Mouse (Mus musculus): ENCODE results near the gene Klhdc10.
"Not testable (repeated sequence)": the region's sequence is repeated elsewhere in the genome, so short reads cannot be mapped to it uniquely, and the experiment has no call there.

The Klhdc10 gene

DNA sequence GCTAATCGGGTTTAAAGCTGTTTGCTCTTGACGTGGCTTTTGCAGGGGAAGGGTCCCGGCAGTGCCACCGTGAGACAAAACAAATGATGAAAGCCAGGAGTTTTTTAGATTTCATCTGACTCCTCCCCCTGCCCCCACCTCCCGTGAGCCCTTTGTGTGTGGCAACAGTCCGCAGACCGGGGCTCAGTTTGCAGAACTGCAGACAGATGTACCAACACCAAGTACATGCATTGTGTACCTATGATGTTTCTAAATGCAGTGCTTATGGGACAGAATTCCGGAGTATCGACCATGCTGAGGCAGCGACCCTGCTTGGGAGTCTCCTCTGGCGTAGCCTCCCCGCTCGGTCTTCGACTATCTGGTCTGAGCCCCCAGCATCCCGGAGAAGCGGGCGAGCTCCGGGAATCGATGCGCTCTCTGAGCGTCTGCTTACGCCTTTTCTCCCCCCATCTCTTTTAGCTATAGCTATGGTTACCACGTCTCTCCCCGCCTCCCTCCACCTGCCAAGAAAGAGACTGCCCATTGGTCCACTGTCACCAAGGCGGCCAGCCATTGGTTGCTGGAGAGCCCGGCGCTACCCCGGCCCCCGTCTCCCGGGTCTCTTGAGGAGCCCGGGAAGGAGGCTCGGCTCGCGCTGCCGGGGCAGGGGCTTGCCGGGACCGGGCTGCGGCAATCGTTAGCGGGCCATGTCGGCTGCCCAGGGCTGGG lies at the start of gene Klhdc10:
Klhdc10 (plus strand) TSS at position 561 of the 708 bp plus-strand sequence.
- peak; percentile 98 for DNase-seq

DNA sequence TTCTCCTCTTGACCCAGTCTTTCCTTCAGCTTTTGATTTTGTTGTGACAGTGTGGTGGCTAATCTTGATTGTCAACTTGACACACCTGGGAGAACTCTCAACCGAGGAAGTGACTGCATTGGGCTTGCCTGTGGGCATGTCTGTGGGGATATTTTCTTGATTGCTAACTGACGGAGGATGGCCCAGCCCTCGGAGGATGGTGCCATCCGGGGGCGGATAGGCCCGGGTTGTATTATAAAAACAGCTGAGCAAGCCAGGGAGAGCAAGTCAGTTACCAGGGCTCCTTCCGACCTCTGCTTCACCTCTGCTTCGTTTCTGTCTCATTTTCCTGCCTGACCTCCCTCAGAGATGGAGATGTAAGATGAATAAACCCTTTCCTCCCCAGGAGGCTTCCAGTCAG lies 48.9 kb upstream of the Klhdc10 start:
- no peak for DNase-seq

DNA sequence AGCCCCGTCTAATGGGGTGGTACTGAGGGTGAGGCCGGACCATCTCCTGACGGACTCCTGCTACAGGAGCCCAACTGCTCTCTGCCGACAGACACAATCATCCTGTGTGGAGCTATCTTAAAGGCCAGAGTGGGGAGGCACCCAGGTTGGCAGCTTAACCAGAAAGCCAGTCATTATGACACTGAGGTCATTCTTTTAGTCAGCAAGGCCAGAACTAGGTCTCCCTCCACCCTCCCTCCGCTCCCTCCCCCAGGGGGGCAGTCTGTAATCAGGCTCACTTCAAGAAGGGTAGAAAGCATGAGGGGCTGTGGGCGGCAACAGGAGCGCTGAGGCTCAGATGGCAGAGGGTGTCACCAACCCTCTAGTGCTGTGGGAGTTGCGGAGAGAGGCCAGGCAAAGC lies 48.0 kb upstream of the Klhdc10 start:
- no peak for DNase-seq

DNA sequence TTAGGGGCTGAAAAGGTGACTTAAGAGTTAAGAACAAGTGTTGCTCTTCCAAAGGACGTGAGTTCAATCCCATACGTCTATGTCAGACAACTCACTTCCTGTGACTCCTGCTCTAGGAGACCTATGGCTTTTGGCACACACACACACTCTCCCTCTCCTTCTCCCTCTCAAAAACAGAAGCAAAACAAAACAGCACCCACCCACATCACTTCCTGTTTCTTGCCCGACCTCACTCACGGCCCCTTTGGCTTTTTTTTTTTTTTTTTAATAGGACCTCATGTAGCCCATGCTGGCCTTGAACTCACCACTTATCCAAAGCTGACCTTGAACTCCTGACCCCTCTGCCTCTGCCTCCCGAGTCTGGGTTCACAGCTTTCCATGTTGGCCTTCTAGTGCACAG lies 46.9 kb upstream of the Klhdc10 start:
- DNase-seq = no peak

DNA sequence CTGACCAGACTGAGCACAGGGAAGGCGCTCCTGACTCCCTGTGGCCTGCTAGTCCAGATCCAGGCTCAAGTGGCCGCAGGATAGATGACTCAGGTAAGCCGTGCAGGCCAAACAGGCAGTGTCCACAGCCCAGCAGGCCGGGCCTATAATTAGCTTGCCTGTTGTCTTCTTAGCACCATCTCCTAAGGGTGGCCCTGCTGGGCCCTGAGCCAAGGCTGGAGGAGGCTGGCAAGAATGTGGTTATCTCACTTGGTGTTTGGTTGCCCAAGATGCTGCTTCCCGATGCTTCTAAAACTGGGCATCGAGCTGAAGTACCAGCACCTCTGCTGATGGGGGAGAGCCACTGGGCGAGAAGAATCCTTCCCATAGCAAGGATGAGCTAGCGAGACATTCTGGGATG lies 46.0 kb upstream of the Klhdc10 start:
- no peak for DNase-seq

DNA sequence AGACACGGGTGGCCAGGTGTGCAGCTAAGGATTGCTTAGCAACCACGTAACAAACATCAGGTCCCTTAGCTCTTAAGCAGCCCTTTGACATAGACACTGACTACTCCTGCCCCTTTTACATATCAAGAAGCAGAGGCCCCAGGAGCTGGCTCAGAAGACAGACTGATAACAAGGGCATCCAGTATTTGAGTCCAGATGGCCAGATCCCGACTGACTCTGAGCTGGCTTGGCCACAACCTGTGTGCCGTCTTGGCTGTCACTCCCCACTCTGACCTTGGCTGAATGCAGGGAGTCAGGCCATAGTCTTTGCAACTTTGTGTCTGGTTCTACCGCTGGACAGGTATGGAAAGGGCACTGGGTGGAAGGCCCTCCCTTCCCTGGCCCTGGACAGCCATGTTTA lies 45.5 kb upstream of the Klhdc10 start:
- no peak for DNase-seq

DNA sequence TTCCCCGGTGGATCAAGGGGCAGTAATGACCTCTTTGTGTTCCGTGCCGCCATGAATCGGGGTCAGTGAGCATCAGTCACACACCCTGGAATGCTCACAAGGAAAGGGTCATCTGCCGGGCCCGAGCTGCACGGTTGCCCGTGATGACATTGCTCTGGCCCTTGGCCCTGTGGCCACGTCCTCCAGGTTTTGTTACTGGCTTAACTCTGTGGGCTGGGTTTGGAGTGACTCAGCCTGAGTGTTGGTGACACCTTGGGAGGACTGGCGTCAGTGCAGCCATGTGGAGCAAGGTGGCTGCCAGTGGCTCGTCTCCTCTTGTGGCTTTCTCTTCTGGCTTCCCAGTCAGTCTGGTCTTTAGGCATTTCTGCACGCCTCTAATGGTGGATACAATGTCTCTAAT lies 45.0 kb upstream of the Klhdc10 start:
- DNase-seq = no peak

DNA sequence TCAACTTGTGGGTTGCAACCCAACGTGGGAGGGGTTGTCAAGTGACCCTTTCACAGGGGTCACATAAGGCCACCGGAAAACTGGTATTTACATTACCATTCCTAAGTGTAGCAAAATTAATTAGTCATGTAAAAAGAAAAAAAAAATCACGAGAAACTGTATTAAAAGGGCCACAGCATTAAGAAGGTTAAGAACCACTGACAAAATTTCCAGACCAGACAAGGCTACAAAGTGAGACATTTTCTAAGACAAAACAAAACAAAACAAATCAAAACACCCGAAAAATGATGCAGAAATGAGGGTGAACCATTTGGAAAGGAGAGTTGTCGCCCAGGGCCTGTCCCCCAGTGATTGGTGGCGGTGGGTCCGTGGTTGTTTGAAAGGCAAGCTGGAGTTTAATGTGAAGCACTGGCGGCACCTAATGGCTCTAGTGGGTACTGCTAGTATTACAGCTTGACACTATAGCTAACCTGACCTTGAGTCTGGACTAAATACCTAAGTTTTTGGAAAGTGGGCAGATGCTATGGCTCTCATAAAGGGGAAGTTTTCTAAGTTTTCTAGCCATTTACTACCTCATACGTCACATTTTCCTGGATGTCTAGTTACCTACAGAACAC lies 44.0 kb upstream of the Klhdc10 start:
- DNase-seq = peak; percentile 88

DNA sequence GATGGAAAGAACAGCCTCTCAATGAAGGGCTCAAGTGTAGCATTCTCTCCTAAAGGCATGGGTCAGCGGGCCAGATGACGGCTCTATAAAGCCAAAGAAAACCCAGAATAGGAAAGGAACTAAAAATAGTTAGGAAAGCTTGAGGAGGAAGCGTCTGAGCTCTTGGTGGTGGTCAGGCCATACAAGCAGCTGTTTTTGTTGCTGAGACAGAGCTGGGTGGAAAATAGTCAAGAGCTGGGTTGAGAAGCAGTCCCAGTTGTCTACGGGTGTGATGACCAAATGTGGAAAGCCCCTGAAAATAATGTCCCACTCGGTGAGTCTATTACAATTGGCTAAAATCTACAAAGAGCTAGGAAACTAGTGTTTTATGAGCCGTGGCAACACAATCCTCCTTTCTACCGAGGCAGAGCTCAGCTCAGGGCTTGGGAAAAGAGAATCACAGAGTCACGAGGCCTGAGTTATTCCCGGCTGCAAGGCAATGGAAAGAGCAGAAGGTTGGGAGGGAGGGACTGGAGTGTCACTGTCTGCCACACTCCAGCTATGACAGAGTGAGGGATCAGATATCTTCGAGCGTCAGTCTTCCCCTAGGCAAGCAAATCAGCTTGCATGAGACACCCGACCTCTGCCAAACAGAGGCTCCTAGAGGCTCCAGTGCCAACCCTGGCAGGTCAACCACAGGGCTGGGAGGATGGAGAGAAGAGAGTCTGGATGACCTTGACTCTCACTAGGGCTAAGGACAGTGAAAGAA lies 41.7 kb upstream of the Klhdc10 start:
- no peak for DNase-seq

DNA sequence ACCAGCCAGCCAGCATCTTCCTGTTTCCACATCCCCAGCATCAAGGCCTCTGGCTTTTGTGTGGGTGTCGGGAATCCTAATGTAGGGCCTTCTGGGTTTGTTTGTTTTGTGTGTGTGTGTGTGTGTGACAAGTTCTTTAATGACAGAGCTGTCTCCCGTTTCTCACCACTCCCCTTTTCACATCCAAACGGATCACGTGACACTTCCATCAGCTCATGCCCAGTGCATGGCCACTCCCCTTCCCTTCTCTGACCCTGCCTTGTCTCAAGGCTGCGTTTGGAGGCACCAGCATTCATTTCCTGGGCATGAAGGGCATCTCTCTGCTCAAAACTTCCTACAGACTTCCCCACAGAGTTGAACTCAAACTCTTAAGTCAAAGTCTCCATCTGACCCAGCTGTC lies 37.9 kb upstream of the Klhdc10 start:
- DNase-seq = no peak

DNA sequence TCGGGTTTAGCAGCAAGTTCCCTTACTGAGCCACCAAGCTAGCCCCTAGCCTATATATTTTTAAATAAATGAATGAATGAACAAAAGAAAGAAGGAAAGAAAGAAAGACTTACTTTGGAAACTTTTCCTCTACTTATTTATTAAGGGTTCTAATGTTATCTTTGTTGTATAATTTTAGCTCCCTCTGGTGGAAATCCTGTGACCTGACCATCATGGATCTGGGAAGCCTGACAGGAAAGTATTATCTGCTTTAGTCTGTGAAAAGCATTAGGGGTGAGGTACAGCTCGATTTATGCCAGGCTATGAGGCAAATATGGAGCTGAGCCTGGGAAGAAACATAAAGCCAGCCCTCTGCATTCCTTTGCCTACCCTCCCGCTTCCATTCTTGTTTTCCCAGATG lies 32.4 kb upstream of the Klhdc10 start:
- DNase-seq = no peak

DNA sequence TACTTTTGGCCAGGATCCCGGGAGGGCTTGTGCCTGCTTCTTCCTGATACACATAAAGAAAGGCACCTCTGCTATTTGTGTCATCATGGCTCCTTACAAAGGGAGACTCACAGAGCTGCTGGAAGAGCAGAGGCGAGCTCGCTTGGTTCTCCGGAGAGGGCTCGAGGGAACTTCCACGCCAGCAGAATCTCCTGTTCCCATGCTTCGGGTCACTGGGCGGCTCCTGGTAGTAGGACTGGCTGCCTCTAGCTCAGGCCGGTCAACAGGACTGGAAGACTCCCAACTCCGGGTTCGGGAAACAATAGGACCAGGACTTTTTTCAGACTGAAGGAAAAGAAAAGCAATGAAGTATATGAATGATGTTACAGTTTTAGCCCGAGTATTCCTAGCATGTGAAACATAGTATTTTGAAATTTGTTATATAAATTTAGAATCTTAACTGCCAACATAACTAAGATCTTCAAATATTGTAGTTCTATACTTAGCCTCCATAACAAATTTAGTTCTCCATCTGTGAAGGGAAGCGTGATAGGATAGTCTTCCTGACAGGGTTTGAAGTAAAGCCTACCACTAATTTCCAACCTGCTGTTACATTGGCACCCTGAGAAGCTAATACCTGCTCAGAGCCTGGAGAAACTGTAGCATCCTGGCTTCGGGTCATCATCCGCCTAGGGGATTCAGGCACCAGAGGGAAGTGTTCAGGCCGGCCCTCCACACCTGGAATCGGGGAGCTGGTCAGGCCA lies 28.9 kb upstream of the Klhdc10 start:
- DNase-seq = no peak

DNA sequence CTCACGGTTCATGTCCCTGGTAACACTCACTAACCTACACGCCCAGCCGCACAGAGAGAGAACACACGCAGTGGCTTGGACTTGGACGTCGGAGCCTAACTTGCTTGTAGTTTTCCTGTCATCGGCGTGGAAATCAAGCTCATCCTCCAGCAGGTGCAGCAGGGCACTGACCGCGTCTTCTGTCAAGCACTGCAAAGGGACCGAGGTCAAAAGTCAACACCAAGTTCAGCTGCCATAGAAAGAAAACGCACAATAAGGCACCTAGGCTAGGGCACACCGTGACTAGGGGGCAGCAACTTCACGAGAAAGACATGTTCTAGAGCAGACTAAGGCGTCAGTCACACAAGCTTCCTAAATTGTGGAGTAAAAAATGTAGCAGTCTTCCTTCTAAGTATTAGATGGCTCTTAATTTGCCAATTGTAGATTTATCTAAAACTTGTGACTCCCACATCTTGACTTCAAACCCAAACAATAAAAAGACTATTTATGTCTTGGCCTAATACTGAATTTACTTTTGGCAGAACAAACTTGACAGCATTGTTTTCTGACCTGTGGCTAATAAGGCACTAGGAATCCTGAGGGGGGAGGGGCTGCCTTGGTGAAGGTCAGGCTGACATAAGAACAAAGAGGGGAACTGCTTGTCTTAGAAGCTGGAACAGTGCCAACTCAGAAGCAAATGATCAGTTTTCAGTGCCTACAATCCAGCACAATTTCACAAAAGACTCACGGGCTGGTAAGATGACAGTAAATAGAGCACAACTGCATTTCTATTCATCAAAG lies 26.7 kb upstream of the Klhdc10 start:
- peak; percentile 24 for DNase-seq

DNA sequence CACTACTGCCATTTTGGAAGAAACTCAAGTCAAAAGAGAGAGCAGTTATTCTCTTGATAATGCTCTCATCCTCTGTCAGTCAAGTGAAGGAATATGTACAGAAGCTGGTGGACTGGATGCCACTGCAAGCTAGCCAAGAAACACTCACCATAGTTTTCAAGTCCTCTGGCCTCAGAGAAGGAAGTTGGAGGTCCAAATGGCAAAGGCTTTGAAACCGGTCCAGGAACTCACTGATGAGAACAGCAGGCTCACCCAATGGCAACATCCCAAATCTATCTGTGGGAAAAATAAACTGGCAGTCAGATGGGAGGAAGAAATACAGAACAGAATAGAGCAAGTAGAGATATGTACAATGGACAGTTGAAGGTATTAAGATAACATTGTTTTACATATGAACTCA lies 25.9 kb upstream of the Klhdc10 start:
- DNase-seq = no peak

DNA sequence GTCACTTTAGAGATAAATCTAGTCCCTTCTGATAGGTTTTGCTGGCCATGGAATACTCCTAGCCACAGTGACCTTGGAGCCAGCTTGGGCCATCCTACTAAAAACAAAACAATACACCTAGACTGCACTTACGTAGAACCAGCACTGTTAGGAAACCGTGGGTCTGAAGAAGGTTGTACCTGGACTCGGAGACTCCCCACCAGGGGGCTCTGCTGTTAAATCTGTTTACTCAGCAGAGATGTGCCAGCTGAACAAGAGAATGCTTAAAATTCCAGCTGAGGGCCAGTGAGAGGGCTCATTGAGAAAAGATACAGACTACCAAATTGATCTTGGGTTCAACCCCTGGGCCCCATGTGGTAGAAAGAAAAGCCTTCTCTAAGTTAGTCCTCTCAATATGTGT lies 20.6 kb upstream of the Klhdc10 start:
- DNase-seq = peak; percentile 74

DNA sequence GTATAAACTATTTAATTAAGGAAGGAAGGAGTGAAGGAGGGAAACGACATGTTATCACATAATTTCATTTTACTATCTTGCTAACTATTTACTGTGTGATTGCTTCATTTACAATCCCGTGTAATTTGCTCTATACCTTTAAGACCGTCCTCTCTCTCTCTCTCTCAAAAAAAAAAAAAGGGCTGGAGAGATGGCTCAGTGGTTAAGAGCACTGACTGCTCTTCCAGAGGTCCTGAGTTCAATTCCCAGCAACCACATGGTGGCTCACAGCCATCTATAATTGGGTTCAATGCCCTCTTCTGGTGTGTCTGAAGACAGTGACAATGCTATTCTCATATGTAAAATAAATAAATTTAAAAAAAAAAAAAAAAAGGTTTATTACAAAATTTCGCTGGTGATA lies 11.4 kb upstream of the Klhdc10 start:
- not testable (repeated sequence) for DNase-seq

DNA sequence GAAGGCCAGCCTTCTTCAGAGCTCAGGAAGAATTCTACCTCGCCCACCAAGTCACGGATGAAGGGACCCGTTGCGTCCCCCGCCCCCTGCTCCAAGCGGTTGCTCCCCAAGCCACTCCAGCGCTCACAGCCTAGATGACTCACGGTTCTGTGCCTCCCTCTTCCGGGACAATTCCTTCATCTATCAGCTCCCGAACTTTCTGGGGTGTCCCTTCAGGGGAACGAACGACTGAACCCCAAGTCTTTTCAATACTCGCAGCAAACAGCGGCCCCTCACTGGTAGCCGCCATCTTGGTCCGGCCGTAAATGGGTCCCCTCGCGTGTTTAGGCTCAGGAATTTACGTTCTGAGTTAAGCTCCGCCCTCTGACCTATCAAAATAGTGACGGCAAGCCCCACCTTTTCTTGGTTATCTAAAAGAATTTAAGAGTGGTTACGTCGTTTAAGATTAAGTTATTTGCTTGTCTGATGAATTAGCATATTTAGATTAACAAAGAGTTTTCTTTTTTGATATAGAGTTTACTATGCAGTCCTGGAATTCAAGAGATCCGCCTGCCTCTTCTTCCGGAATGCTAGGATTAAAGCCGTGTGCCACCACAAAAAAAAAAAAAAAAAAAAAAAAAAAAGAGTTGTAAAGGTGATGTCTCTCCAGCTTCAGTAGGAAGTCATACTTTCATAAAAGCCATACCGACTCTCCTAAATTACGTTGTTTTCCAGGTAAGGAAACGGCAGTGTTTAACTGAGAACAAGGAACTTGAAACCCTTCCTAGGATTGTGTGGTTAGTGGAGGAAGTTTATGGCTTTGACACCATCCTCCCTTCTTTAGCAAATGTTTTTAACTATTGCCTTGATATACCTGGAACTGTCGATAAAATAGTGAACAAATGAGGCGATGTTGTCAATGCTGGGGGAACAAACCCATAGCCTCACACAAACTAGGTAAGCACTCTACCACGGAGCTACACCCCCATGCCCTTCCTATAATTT lies 10.7 kb upstream of the Klhdc10 start, which contains the start of gene Zc3hc1:
Zc3hc1 (minus strand) TSS at position 315 of the 984 bp plus-strand sequence.
- peak; percentile 92 for DNase-seq

DNA sequence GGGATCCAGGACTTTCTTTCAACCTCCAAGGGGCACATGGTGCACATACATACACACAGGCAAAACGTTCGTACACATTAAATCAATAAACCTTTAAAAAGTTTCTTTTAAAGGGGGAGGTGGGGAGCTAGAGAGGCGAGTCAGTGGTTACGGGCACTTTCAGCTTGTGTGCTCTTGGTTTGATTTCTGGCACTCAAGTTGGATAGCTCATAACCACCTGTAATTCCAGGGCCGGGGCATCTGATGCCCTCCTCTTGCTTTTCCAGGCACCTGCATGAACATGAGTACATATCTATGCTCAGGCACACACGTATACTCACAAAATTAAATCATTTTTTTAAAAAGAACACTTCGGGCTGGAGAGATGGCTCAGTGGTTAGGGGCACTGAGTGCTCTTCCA lies 9.7 kb upstream of the Klhdc10 start:
- DNase-seq = no peak

DNA sequence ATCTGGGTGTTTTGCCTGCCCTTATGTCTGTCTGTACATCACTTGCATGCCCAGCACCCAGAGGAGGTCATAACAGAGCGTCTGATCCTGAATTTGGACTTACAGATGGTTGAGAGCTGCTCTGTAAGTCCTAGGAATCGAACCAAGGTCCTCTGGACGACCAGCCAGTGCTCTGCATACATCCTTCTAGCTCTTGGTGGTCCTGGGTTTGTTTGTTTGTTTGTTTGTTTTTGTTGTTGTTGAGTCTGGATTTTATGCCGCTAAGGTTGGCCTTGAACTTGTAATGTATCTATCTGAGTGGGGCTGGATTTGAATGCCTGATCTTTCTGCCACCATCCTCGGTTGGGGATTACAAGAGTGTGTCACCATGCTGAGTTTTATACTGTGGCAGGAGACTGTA lies 1.5 kb upstream of the Klhdc10 start:
- DNase-seq = no peak

DNA sequence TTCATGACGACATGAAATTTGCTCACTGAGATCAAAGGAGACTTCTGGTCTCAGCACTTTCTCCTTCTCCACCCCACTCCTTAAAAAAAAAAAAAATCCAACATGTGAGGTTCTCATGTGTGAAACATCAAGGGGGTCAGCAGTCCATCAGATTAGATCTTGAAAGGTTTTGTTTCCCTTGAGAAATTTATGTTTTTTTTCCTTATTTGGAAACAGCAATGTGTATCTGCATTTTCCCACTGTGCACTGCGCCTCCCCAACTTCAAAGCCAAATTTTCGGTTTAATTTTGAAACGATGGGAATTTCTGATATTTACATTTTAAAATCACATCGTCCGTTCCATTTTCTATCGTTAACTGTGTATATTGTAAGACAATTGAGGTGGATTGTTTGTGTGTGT lies 952 bp upstream of the Klhdc10 start:
- peak; percentile 46 for DNase-seq

DNA sequence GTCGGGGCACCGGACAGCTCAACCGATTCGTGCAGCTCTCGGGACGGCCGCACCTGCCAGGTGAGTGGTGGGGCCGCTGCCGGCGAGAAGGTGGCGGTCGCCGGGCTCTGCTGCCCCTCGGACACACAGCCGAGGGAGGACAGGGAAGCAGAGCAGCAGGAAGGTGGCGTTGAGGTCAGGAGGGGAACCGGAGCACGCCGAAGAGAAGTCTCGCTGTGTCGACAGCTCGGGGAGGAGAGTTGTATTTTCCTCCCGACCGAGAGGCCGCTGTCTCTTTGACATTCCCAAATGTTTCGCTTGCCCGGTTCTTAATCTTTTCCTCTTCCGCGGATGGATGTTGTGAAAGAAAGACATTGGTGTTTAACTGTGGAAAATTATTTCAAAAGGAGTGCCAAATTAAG lies 423 bp downstream of the Klhdc10 start:
- DNase-seq = peak; percentile 42

Measured in embryo, embryonic 11 days (tissue).